Mouse (Mus musculus): ENCODE data around the gene Uvrag.

Uvrag gene

GRCm38 (mm10) chr7:99021277-99021676 lies 119.7 kb downstream of the Uvrag start:
- DNase-seq (ENCODE audit: low spot score in 2 of 2), result no peak

GRCm38 (mm10) chr7:99020353-99020752 lies 120.6 kb downstream of the Uvrag start:
- no peak for DNase-seq (ENCODE audit: low spot score in 2 of 2)

GRCm38 (mm10) chr7:99017224-99017844 lies 123.6 kb downstream of the Uvrag start:
- DNase-seq (ENCODE audit: low spot score in 2 of 2), result no peak

GRCm38 (mm10) chr7:99015914-99016313 lies 125.0 kb downstream of the Uvrag start:
- DNase-seq (ENCODE audit: low spot score in 2 of 2), result no peak

- no peak for DNase-seq (ENCODE audit: low spot score in 2 of 2)
These were observed 125.5 kb downstream of the Uvrag start for GRCm38 (mm10) chr7:99015419-99015818.

- DNase-seq (ENCODE audit: low spot score in 2 of 2), result no peak
These were observed 126.3 kb downstream of the Uvrag start for GRCm38 (mm10) chr7:99014620-99015019.

GRCm38 (mm10) chr7:99007506-99008354 lies 133.2 kb downstream of the Uvrag start:
- DNase-seq (ENCODE audit: low spot score in 2 of 2), result no peak

GRCm38 (mm10) chr7:99003231-99003630 lies 137.7 kb downstream of the Uvrag start:
- no peak for DNase-seq (ENCODE audit: low spot score in 2 of 2)

- no peak for DNase-seq (ENCODE audit: low spot score in 2 of 2)
These were observed 142.2 kb downstream of the Uvrag start for GRCm38 (mm10) chr7:98998722-98999121.

- no peak for DNase-seq (ENCODE audit: low spot score in 2 of 2)
These were observed 143.2 kb downstream of the Uvrag start for GRCm38 (mm10) chr7:98997760-98998159.

GRCm38 (mm10) chr7:98996791-98997190 lies 144.2 kb downstream of the Uvrag start:
- no peak for DNase-seq (ENCODE audit: low spot score in 2 of 2)

GRCm38 (mm10) chr7:98995126-98995727 lies 145.7 kb downstream of the Uvrag start:
- no peak for DNase-seq (ENCODE audit: low spot score in 2 of 2)

- no peak for DNase-seq (ENCODE audit: low spot score in 2 of 2)
These were observed 146.8 kb downstream of the Uvrag start for GRCm38 (mm10) chr7:98994137-98994536.

- peak; percentile 29 to 56 for DNase-seq (ENCODE audit: low spot score in 2 of 2)
These were observed 147.5 kb downstream of the Uvrag start for GRCm38 (mm10) chr7:98993395-98993794.

- DNase-seq (ENCODE audit: low spot score in 2 of 2), result no peak
These were observed 149.7 kb downstream of the Uvrag start for GRCm38 (mm10) chr7:98991204-98991761.

- no peak for DNase-seq (ENCODE audit: low spot score in 2 of 2)
These were observed 150.4 kb downstream of the Uvrag start for GRCm38 (mm10) chr7:98990510-98990909.

- no peak for DNase-seq (ENCODE audit: low spot score in 2 of 2)
These were observed 153.9 kb downstream of the Uvrag start for GRCm38 (mm10) chr7:98986962-98987441.

- DNase-seq (ENCODE audit: low spot score in 2 of 2), result no peak
These were observed 155.0 kb downstream of the Uvrag start for GRCm38 (mm10) chr7:98985935-98986334.

- no peak for DNase-seq (ENCODE audit: low spot score in 2 of 2)
These were observed 155.5 kb downstream of the Uvrag start for GRCm38 (mm10) chr7:98985489-98985888.

- DNase-seq (ENCODE audit: low spot score in 2 of 2), result no peak
These were observed 156.6 kb downstream of the Uvrag start for GRCm38 (mm10) chr7:98984319-98984718.

GRCm38 (mm10) chr7:98983058-98983457 lies 157.9 kb downstream of the Uvrag start:
- DNase-seq (ENCODE audit: low spot score in 2 of 2), result no peak

GRCm38 (mm10) chr7:98981423-98981822 lies 159.5 kb downstream of the Uvrag start:
- peak in 1 of 2 experiments; percentile 20 for DNase-seq (ENCODE audit: low spot score in 2 of 2)

Data from spleen, postnatal 36 days (tissue).